Mouse (Mus musculus): ENCODE results near the gene Olfml3. TPM values are rescaled to one million over a fixed set of nuclear protein-coding genes. Genes with fewer than 3 reads are reported as not detected.

Olfml3 gene
- total RNA-seq, 1 experiment from 2014 or later = 3.1 TPM

DNA sequence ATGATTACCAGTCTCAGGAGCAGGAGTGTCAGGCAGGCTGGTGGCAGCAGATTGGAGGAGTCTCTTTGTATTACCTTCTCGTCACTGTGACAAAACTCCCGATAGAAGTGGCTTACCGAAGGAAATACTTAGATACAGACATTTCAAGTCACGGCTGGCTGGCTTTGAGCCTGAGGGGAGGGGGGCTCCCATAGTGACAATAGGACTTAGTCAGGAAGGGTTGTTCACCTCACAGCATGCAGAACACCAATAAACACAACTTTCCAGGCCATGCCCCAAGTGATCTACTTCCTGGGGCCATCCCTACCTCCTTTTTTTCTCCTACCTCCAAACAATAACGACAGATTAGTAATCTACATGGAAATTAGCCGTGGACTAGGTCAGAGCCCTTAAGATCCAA, 59.0 kb downstream of the Olfml3 start:
- no peak for ATAC-seq (replicated peaks in 1 of 2; ENCODE audit: insufficient read depth in 1 of 2, low FRiP score in 2 of 2, low TSS enrichment in 1 of 2, low read depth in 1 of 2, poor library complexity in 2 of 2, severe bottlenecking in 2 of 2)

DNA sequence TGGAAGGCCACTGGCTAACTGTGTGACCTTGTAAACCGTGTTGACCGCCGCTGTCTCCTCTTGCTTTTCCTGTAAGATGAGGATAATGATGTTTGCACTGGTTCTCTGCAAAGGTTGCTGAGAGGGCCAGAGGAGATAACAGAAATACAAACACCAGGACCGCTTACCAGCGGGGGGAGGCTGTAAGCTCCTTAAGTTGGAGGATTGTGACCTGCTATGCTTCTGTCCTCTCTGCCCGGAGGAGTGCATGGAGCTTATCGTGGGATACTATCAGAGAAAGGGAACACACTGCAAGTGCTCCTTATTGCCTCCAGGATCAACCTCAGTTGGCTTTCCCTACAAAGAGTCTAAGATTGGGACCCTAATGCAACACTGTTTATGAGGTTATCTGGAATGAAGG, 65.1 kb downstream of the Olfml3 start:
- no peak for ATAC-seq (replicated peaks in 1 of 2; ENCODE audit: insufficient read depth in 1 of 2, low FRiP score in 2 of 2, low TSS enrichment in 1 of 2, low read depth in 1 of 2, poor library complexity in 2 of 2, severe bottlenecking in 2 of 2)

Other genes starting within 250 kb of the Olfml3 start
- 0.69 TPM in 1 of 2 replicates, not detected in the other for gene Syt6, start 162.8 kb downstream of the Olfml3 start, total RNA-seq (2017)
- 0.60 and 0.94 TPM in 2 replicates for gene Atg4a-ps, start 91.9 kb downstream of the Olfml3 start, total RNA-seq (2017)
- not detected in 2 replicates for gene Gm10964, start 1.4 kb upstream of the Olfml3 start, total RNA-seq (2017)
- gene Hipk1, start 53.6 kb upstream of the Olfml3 start, total RNA-seq (2017) = 105 and 128 TPM in 2 replicates
- 15.2 and 17.4 TPM in 2 replicates for gene Dclre1b, start 71.4 kb upstream of the Olfml3 start, total RNA-seq (2017)
- 21.6 and 28.6 TPM in 2 replicates for gene Ap4b1, start 71.5 kb upstream of the Olfml3 start, total RNA-seq (2017)
- gene Gm43064, start 71.6 kb upstream of the Olfml3 start, total RNA-seq (2017) = 0.94 TPM in 1 of 2 replicates, not detected in the other
- 0.50 TPM in 1 of 2 replicates, not detected in the other for gene Bcl2l15, start 94.6 kb upstream of the Olfml3 start, total RNA-seq (2017)
- 57.9 and 65.8 TPM in 2 replicates for gene Ptpn22, start 121.8 kb upstream of the Olfml3 start, total RNA-seq (2017)
- gene Rsbn1, start 176.1 kb upstream of the Olfml3 start, total RNA-seq (2017) = 47.0 and 48.7 TPM in 2 replicates
- gene Phtf1, start 230.1 kb upstream of the Olfml3 start, total RNA-seq (2017) = 39.2 and 42.7 TPM in 2 replicates

Data from hematopoietic stem cell, adult 5-6 weeks (primary cell).